Mouse (Mus musculus) urinary bladder, postnatal 36 days (tissue): ENCODE data around the gene Ddc.

Experiments
- DNase-seq, 2 experiments: peaks; one replicate each; pipeline ENCODE4 v3.0.0; 2022; ENCODE audit warnings: low spot score in 2 of 2, mixed read lengths in 1 of 2

Ddc gene

DNA sequence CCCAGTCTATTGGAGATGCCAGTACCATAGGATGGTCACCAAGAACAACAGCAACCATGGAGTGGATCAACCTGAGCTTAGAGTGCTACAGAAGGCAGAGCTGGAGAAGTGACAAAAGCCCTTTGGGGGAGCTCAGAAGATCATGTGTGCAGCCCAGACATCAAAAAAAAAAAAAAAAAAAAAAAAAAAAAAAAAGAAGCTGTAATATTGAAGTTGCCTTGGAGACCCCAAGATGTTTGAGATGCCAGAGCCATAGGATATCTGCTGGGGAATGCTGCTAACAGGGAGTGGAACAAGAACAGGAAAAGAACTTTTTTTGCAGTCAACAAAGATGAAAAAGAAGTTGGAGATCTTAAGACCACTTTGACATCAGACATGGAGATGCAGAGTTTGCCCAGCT lies 7.6 kb upstream of the Ddc start:
- DNase-seq, result no peak

GRCm38 (mm10) chr11:11904995-11905394 lies 7.1 kb upstream of the Ddc start:
- DNase-seq, result no peak

- no peak for DNase-seq
Observed at GRCm38 (mm10) chr11:11901509-11901908, 3.6 kb upstream of the Ddc start.

GRCm38 (mm10) chr11:11898496-11898895 lies 552 bp upstream of the Ddc start:
- no peak for DNase-seq

- DNase-seq, result no peak
Observed at GRCm38 (mm10) chr11:11895479-11895878, 2.5 kb downstream of the Ddc start.

GRCm38 (mm10) chr11:11893769-11894168 lies 4.2 kb downstream of the Ddc start:
- DNase-seq, result no peak

GRCm38 (mm10) chr11:11892993-11893602 lies 4.8 kb downstream of the Ddc start:
- no peak for DNase-seq

DNA sequence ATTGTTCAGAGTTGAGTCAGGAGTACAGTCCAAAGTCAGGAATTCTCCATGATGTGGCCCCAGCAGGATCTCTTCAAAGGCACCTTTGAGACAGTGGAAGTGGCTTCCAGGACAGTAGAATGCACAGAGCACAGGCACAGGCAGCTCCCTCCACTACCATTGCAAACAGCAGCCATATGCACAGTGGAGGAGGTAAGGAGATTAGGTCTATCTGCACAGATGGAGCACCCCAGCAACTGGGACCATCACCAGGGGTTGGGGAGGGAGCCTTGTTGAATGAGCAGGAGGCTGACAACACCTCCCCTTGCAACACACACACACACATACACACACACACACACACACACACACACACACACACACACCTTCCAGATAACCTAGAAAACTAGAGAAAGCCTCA lies 6.1 kb downstream of the Ddc start:
- no peak for DNase-seq

DNA sequence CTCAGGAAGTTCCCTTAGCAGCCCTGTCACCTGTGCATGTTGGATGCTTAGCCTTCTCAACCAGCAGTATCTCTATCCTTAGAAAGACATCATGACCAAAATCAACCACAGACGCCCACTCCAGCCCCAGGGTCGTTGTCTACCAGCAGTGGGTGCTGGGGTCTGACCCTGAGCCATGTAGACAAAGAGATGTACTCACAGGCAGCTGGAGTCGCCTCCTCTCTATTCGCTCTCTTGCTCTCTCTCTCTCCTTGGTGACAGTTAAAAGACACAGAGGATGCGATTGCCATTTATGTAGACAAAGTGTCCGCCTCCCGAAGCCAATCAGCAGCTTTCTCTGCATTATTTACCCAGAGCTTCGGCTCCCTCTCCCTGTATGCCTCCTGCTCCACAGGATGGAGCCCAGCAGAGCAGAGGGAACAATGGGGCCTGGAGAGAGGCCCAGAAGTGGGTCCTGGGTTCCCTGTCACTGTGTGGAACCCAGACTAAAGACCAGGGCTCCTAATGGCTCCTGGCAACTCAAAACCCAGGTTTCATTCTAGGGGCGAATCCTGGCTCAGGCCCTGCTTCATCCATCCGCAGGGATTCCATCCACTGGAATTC lies 7.7 kb downstream of the Ddc start:
- DNase-seq, result no peak

- DNase-seq, result no peak
Observed at GRCm38 (mm10) chr11:11888727-11889126, 9.2 kb downstream of the Ddc start.

DNA sequence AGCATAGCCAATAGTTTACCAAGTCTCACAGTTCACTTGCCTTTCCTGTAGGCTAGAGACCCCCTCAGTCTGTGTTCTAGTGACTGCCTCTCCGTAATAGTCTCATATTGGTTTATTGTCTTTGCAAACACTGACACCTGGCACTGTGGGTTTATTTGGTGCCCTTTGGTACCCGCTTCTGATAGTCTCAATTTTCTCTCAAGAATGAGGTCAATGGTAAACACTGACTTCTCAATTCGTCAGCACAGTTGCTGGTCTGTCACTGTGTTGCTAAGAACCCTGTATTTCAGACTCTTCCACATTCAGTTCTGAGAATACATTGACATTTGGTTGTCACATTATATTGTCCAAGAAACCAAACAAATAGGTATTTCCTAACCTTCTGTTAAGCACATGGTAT lies 9.9 kb downstream of the Ddc start:
- no peak for DNase-seq

- no peak for DNase-seq
Observed at GRCm38 (mm10) chr11:11886403-11886998, 11.4 kb downstream of the Ddc start.

- DNase-seq, result no peak
Observed at GRCm38 (mm10) chr11:11885921-11886320, 12.0 kb downstream of the Ddc start.

DNA sequence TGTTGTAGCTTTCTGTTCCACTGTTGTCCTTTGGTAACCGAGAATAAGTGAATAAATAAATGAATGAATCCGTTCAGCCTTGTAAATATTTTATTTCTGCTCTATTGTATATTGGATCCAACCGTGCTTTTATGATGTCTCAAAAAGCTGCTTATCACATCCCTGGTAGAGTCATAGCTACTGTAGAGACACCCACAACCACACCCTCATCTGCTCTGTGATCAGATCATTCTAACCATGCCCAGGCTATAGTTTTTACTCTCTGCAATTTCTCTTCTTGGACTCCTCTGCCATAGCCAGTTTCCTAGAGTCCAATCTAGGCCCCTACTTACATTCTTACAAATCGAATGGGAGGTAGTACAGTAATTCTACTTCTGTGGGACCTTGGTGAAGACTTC lies 12.7 kb downstream of the Ddc start:
- DNase-seq, result no peak

GRCm38 (mm10) chr11:11884533-11885245 lies 13.3 kb downstream of the Ddc start:
- DNase-seq, result no peak

DNA sequence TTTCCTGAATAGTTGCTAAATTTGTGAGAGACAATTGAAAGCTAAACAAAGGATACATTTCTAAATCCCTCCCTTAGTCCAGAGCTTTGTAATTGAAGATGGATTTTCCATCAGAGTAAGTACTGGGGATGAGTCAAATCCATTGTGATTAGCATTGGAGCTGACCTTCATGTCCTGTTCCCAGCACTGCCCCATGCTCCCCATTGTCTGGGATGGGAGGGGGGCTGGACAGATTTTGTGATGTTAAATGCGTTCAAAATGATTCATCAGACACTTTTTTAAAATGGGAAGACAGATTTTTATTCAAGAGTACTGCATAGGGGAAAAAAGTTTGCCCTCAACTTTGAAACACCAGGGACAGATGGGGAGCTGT lies 16.2 kb downstream of the Ddc start:
- no peak for DNase-seq

DNA sequence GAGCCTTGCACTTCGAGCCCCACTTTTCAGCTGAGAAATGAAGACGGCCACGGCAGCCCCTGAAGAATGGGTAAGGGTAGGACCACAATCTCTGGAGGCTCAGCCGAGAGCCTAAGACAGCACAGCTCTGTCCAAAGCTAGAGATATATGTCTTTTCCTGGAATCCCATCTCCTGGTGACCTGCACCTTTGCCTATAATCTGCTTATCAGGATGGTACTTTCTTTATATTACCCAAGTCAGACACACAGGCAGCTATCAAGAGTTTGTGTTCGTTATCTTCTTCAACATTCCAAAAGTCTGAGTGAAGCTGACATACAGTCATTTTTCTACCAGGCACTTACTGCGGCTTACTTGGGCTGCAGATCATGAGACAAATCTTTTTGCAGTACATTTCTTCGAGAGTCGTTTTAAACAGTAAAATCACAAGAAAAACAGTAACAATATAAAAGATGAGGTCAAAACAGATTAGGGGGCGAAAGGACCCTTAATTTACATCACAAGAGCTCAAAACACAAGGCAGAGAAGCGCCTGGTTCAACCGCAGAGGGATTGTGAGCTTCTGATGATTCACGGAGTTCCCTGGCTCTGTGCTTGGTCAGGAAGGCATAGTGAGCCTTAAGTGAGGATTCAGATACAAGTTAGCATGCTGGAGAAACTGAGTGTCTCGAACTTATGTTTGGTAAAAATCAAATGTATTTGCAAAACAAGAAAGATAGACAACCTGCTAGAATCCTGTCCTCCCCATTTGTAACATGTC lies 16.7 kb downstream of the Ddc start:
- no peak for DNase-seq

GRCm38 (mm10) chr11:11880351-11880750 lies 17.6 kb downstream of the Ddc start:
- no peak for DNase-seq

DNA sequence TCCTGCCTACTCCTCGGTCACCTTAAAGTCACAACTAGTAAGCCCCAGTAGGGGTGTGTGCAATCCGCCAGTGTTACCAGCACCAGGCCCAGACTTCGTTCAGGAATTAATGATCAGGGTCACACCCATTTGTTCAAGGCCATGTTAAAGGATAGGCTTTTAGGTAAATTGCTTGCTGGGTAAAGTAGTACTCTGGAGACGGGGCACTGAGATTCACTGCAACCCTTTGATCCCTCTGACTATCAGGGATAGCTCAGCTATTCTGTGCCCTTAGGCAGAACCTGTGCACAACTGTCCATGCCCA lies 18.3 kb downstream of the Ddc start:
- DNase-seq, result no peak

DNA sequence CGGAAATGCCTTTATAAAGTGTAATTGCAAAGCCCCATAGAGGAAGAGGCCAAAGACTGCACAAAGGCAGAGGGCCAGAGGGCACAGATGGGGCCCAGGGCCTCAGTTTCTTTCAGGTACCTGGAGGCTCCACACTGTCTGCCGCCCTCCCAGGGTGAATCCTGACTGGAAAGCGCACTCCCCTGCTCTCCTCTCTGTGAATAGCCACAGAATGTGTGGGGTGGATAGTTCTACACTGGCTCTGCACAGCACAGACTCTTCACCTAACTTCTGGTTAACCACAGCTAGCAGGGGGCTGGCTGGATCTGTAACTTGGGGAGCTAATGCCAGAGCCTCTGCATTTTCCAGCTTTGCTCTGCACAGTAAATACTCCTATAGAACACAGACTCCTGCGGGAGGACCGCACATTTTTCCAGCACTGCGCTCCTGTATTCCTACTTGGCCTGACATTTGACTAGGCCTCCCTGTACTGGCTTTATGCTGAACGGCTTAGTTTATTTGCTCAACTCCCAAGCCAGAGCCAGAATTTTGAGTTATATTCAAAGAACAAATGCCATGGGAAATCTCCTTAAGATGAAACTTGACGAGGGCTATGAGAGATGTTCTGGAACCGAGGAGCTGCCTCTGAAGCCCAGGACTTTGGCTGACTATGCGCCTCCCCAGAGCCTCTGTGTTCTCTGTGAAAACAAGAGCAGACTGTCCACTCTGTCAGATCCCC lies 18.8 kb downstream of the Ddc start:
- DNase-seq, result no peak

- DNase-seq, result no peak
Observed at GRCm38 (mm10) chr11:11878278-11878980, 19.5 kb downstream of the Ddc start.
